In genomic region chr5:112359520-112359919, GRCm38 (mm10) we compare ENCODE assay signal across 1 mouse cellular context.
TF ChIP-seq lines count a peak whose summit lies in the region.

No protein-coding gene starts in this region.

TF ChIP-seq in MEL, 35 proteins besides CTCF, POLR2A, EP300 and RAD21:
- TF ChIP-seq NRF1 (IDR thresholded peaks at IDR 0.05; ENCODE audit: insufficient read depth, low read depth, low read length, poor library complexity, severe bottlenecking) (no peak), TAL1 (IDR thresholded peaks at IDR 0.05; ENCODE audit: low read length) (peak; percentile 99), HCFC1 (IDR thresholded peaks at IDR 0.05; ENCODE audit: low read depth, low read length) (no peak), ZC3H11A (IDR thresholded peaks at IDR 0.05; ENCODE audit: low read depth, low read length) (no peak), UBTF (IDR thresholded peaks at IDR 0.05; ENCODE audit: borderline replicate concordance, insufficient read depth, low read depth, low read length) (no peak), TBP (IDR thresholded peaks at IDR 0.05; ENCODE audit: low read depth, low read length) (no peak), MYB (IDR thresholded peaks at IDR 0.05; ENCODE audit: low read depth, low read length) (no peak), MAFK (IDR thresholded peaks at IDR 0.05; ENCODE audit: borderline replicate concordance, low read depth, low read length) (no peak), CHD1 (IDR thresholded peaks at IDR 0.05; ENCODE audit: low read depth, low read length) (no peak), NELFE (IDR thresholded peaks at IDR 0.05; ENCODE audit: low read depth, low read length) (no peak), RCOR1 (IDR thresholded peaks at IDR 0.05; ENCODE audit: low read depth, low read length) (no peak; the same call in 1 of the 2 replicates), POLR2AphosphoS5 (IDR thresholded peaks at IDR 0.05; ENCODE audit: borderline replicate concordance, low read depth, low read length) (no peak), CHD2 (IDR thresholded peaks at IDR 0.05; ENCODE audit: low read length) (no peak), E2F4 (IDR thresholded peaks at IDR 0.05; ENCODE audit: borderline replicate concordance, low read depth, low read length) (no peak), JUND (IDR thresholded peaks at IDR 0.05; ENCODE audit: low read depth, low read length) (no peak), USF2 (IDR thresholded peaks at IDR 0.05; ENCODE audit: borderline replicate concordance in 1 of 2, insufficient read depth in 1 of 2, low read depth in 1 of 2, low read length in 2 of 2) (no peak), GABPA (IDR thresholded peaks at IDR 0.05; ENCODE audit: low read depth, low read length) (no peak), ETS1 (IDR thresholded peaks at IDR 0.05; ENCODE audit: low read depth, low read length) (0 out of 2 replicates have a peak, but pooled peaks have one; percentile 36), KAT2A (conservative IDR thresholded peaks at IDR 0.05; ENCODE audit: low read depth, low read length) (no peak), MAZ (IDR thresholded peaks at IDR 0.05; ENCODE audit: low read depth, low read length) (no peak), ZKSCAN1 (IDR thresholded peaks at IDR 0.05; ENCODE audit: low read depth, low read length) (no peak), TCF12 (IDR thresholded peaks at IDR 0.05; ENCODE audit: low read depth, low read length) (peak; percentile 59; the same call in 1 of the 2 replicates), BHLHE40 (IDR thresholded peaks at IDR 0.05; ENCODE audit: borderline replicate concordance, low read depth, low read length) (no peak), MYC (IDR thresholded peaks at IDR 0.05; ENCODE audit: low read depth, low read length) (no peak), ZNF384 (IDR thresholded peaks at IDR 0.05; ENCODE audit: low read depth, low read length) (no peak), MEF2A (IDR thresholded peaks at IDR 0.05; ENCODE audit: extremely low read depth, insufficient replicate concordance, low read depth, low read length, poor library complexity, severe bottlenecking) (no peak), GATA1 (IDR thresholded peaks at IDR 0.05; ENCODE audit: low read depth, low read length) (peak; percentile 65), POLR2AphosphoS2 (IDR thresholded peaks at IDR 0.05; ENCODE audit: low read length) (no peak), SIN3A (IDR thresholded peaks at IDR 0.05; ENCODE audit: low read length) (no peak; the same call in 1 of the 2 replicates), USF1 (IDR thresholded peaks at IDR 0.05; ENCODE audit: low read depth, low read length) (no peak), MXI1 (IDR thresholded peaks at IDR 0.05; ENCODE audit: low read depth, low read length) (no peak), SMC3 (IDR thresholded peaks at IDR 0.05; ENCODE audit: low read depth, low read length) (no peak), ZMIZ1 (IDR thresholded peaks at IDR 0.05; ENCODE audit: low read depth, low read length) (no peak)
